Mouse (Mus musculus): Measurements from ENCODE around the gene Ear10.
"Not testable (repeated sequence)": the region's sequence is repeated elsewhere in the genome, so short reads cannot be mapped to it uniquely, and the experiment has no call there.

DNA sequence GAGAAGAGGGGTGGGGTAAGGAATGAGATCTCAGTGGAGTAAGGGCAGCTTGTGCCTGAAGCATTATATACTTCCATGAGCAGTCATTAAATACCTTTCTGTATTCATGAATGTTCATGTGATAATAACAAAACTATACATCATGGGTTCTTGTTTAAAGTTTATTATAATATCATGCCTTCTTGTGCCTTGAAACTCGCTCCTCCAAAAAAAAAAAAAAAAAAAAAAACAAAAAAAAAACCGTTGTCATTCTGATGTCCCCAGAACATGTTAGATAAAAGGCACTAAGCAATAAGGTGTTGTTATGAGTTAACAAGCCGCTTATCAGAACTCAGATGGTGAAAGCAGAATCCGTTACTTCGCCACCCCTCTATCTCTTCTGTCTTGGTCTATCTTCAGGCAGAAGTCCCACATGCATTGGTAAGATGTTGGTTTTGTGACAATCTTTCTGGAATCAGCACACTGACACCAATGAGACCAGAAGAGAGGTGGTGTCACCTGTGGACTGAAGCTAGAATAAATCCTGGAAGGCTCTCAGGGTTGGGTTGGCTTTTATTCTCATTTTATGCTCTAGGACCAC lies 43.3 kb downstream of the Ear10 start:
- not testable (repeated sequence) for TF ChIP-seq CTCF (IDR thresholded peaks at IDR 0.05; ENCODE audit: borderline replicate concordance, control insufficient read depth, extremely low read depth, insufficient read depth, low read length, poor library complexity); POLR2A (IDR thresholded peaks at IDR 0.05; ENCODE audit: control insufficient read depth, extremely low read depth, insufficient read depth, low read length, poor library complexity)
